Mouse (Mus musculus): ENCODE results near the gene Osbpl8.
"Not testable (repeated sequence)": the region's sequence is repeated elsewhere in the genome, so short reads cannot be mapped to it uniquely, and the experiment has no call there.

Osbpl8 gene

GRCm38 (mm10) chr10:111164304-111165218 is at the start of gene Osbpl8:
Osbpl8 (plus strand) TSS chr10:111164752.
- DNase-seq = peak; percentile 98

- no peak for DNase-seq
Observed at GRCm38 (mm10) chr10:111117198-111117845, 47.2 kb upstream of the Osbpl8 start.

- DNase-seq = no peak
Observed at GRCm38 (mm10) chr10:111118292-111118691, 46.3 kb upstream of the Osbpl8 start.

- no peak for DNase-seq
Observed at GRCm38 (mm10) chr10:111118991-111119650, 45.4 kb upstream of the Osbpl8 start.

GRCm38 (mm10) chr10:111119756-111120155 is 44.8 kb upstream of the Osbpl8 start:
- no peak for DNase-seq

GRCm38 (mm10) chr10:111122864-111123398 is 41.6 kb upstream of the Osbpl8 start:
- no peak for DNase-seq

- no peak for DNase-seq
Observed at GRCm38 (mm10) chr10:111124175-111124574, 40.4 kb upstream of the Osbpl8 start.

GRCm38 (mm10) chr10:111124767-111125315 is 39.7 kb upstream of the Osbpl8 start:
- DNase-seq = no peak

GRCm38 (mm10) chr10:111127388-111127787 is 37.2 kb upstream of the Osbpl8 start:
- DNase-seq = peak; percentile 71

- no peak for DNase-seq
Observed at GRCm38 (mm10) chr10:111128493-111128892, 36.1 kb upstream of the Osbpl8 start.

GRCm38 (mm10) chr10:111129867-111130620 is 34.5 kb upstream of the Osbpl8 start:
- no peak for DNase-seq

GRCm38 (mm10) chr10:111130872-111131271 is 33.7 kb upstream of the Osbpl8 start:
- DNase-seq = no peak

- DNase-seq = no peak
Observed at GRCm38 (mm10) chr10:111133271-111133670, 31.3 kb upstream of the Osbpl8 start.

- no peak for DNase-seq
Observed at GRCm38 (mm10) chr10:111133936-111134335, 30.6 kb upstream of the Osbpl8 start.

GRCm38 (mm10) chr10:111134412-111134957 is 30.1 kb upstream of the Osbpl8 start:
- DNase-seq = no peak

- DNase-seq = not testable (repeated sequence)
Observed at GRCm38 (mm10) chr10:111136306-111136705, 28.2 kb upstream of the Osbpl8 start.

GRCm38 (mm10) chr10:111137905-111138304 is 26.6 kb upstream of the Osbpl8 start:
- DNase-seq = no peak

GRCm38 (mm10) chr10:111139170-111139569 is 25.4 kb upstream of the Osbpl8 start:
- DNase-seq = no peak

GRCm38 (mm10) chr10:111139881-111140280 is 24.7 kb upstream of the Osbpl8 start:
- DNase-seq = no peak

- DNase-seq = no peak
Observed at GRCm38 (mm10) chr10:111144371-111144959, 20.1 kb upstream of the Osbpl8 start.

GRCm38 (mm10) chr10:111149761-111150160 is 14.8 kb upstream of the Osbpl8 start:
- DNase-seq = no peak
